ENCODE assay signal across 8 mouse cellular contexts in genomic region chr7:84151001-84151959, GRCm38 (mm10). TPM values are rescaled to one million over a fixed set of nuclear protein-coding genes. Genes with fewer than 3 reads are reported as not detected.
A peak's percentile ranks its signal among the peaks of the same experiment; 100 is the strongest.
DNase-seq lines count a peak whose midpoint lies in the region; ATAC-seq lines count a peak whose summit lies in the region.

Gene Abhd17c (minus strand): TSS chr7:84151893.

- H3K27me3 ChIP-seq in embryonic facial prominence, embryonic 12.5 days = no peaks in the 10 kb centered on the region
- H3K27me3 ChIP-seq in stomach, embryonic 14.5 days (ENCODE audit: control insufficient read depth, insufficient read depth, low read length) = no peaks in the 10 kb centered on the region

- H3K4me1 ChIP-seq in embryonic facial prominence, embryonic 12.5 days = peaks cover 28% of the 10 kb centered on the region
- peaks cover 12% of the 10 kb centered on the region for H3K4me1 ChIP-seq in stomach, embryonic 14.5 days (ENCODE audit: control insufficient read depth, insufficient read depth, low read length)

- DNase-seq in 3T3-L1 (ENCODE audit: low read depth, low spot score) (peak; percentile 68), liver (peak; percentile 53)
- DNase-seq in adrenal gland, adult 2 months = peak; percentile 65
- DNase-seq in heart, adult 18-20 months = peak; percentile 41 to 62
- DNase-seq in kidney, adult 18-20 months = peak; percentile 72
- peak; percentile 7 to 13 for DNase-seq in natural killer cell, adult 2 months (ENCODE audit: low spot score in 2 of 2)

- H3K4me2 ChIP-seq in embryonic facial prominence, embryonic 12.5 days (replicated peaks) = peak within 1 kb of the TSS; percentile 92
- peak within 1 kb of the TSS; percentile 91 for H3K4me2 ChIP-seq in stomach, embryonic 14.5 days (replicated peaks; ENCODE audit: low read depth, low read length)

- WGBS in embryonic facial prominence, embryonic 12.5 days = under 1% methylated on average over 106 of the region's 109 CpGs
- under 1% methylated on average over 94 of the region's 109 CpGs for WGBS in stomach, embryonic 14.5 days

- H3K4me3 ChIP-seq in embryonic facial prominence, embryonic 12.5 days = peak within 1 kb of the TSS; percentile 82
- H3K4me3 ChIP-seq in stomach, embryonic 14.5 days (ENCODE audit: low read depth, low read length) = peak within 1 kb of the TSS; percentile 73

- no peaks in the 10 kb centered on the region for H3K9me3 ChIP-seq in embryonic facial prominence, embryonic 12.5 days
- no peaks in the 10 kb centered on the region for H3K9me3 ChIP-seq in stomach, embryonic 14.5 days (ENCODE audit: control insufficient read depth, low read depth, low read length)

- H3K27ac ChIP-seq in embryonic facial prominence, embryonic 12.5 days = peak within 1 kb of the TSS; percentile 94
- H3K27ac ChIP-seq in stomach, embryonic 14.5 days (ENCODE audit: low read length) = peak within 1 kb of the TSS; percentile 94

- ATAC-seq in embryonic facial prominence, embryonic 12.5 days (ENCODE audit: insufficient number of reproducible peaks, insufficient read depth, low FRiP score, low TSS enrichment) = peak; percentile 42
- ATAC-seq in stomach, embryonic 14.5 days (ENCODE audit: insufficient number of reproducible peaks, insufficient read depth, low FRiP score, low read depth) = peak; percentile 62

- H3K36me3 ChIP-seq in embryonic facial prominence, embryonic 12.5 days = no peaks in the 10 kb centered on the region
- no peaks in the 10 kb centered on the region for H3K36me3 ChIP-seq in stomach, embryonic 14.5 days (ENCODE audit: control insufficient read depth, insufficient read depth, low read length)

- H3K9ac ChIP-seq in embryonic facial prominence, embryonic 12.5 days = peak within 1 kb of the TSS; percentile 95
- peak within 1 kb of the TSS; percentile 88 for H3K9ac ChIP-seq in stomach, embryonic 14.5 days (replicated peaks; ENCODE audit: low read depth, low read length)

RNA-seq across cellular contexts. Expression of gene Abhd17c, which starts in this region (rescaled TPM):
- 10 to 100 TPM; 31.0 to 32.1 TPM for total RNA-seq in adrenal gland, adult 2 months (2021)
- polyA plus RNA-seq in adrenal gland, adult 2 months (2012; rRNA removed) = 43.7 and 45.6 TPM in 2 replicates
- polyA plus RNA-seq in embryonic facial prominence, embryonic 12.5 days (2016; fragmentation: Nextera tagmentation; extraction: Ambion mirVana) = 61.9 and 78.5 TPM in 2 replicates
- total RNA-seq in heart, adult 18-20 months (2021) = 10 to 100 TPM; 29.8 to 35.7 TPM
- 13.5 and 14.3 TPM in 2 replicates for polyA plus RNA-seq in stomach, embryonic 14.5 days (2014; fragmentation: Nextera tagmentation; extraction: Ambion mirVana)

Comparison
In these comparisons a context has a peak if more than half of its experiments do, and no peak if none do; other contexts are left out.
1. Peak in every context shown above with its lines: DNase-seq, ATAC-seq, H3K4me3 ChIP-seq and H3K27ac ChIP-seq.
2. DNase-seq: peak in every context shown above with its lines; median percentile 72 in kidney, adult 18-20 months; 68 in 3T3-L1; 65 in adrenal gland, adult 2 months; 53 in liver; 52 in heart, adult 18-20 months; 10 in natural killer cell, adult 2 months.